Mouse (Mus musculus) bone marrow macrophage, adult 2 months (primary cell): ENCODE data around the gene Lta.

Experiments used
- CTCF ChIP-seq: IDR thresholded peaks from 2 replicates; pipeline ENCODE4 v1.5.1; 2012; ENCODE audit warnings: low read depth, mild to moderate bottlenecking, low read length, moderate library complexity
- POLR2A ChIP-seq: IDR thresholded peaks from 2 replicates; pipeline ENCODE4 v1.6.1; 2012; ENCODE audit warnings: mild to moderate bottlenecking, low read depth, low read length, borderline replicate concordance

DNA sequence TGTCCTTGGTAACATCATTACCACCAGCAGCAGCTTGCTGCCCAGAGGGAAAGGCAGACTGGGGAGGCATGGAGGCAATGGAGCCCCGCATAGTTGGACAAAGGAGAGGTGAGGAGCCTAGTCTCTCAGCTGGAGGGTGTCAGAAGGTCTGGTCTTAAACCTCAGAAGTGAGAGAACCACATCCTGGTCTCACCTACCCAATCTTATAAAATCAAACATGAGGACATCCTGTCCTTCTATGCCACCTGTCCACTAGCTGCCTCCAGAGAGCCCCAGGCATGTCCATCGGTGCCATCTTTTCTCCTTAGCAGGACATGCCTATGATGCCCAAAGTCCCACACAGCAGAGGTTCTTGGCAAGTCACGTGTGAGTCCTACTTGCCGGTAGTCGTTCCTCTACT is 25.1 kb downstream of the Lta start:
- TF ChIP-seq POLR2A: no peak
- no peak for TF ChIP-seq CTCF
